Mouse (Mus musculus): Measurements from ENCODE around the gene Fam53b.

Fam53b gene

GRCm38 (mm10) chr7:132767233-132767998 is 46.3 kb downstream of the Fam53b start:
- no peak for DNase-seq (ENCODE audit: low read depth, low spot score)

DNA sequence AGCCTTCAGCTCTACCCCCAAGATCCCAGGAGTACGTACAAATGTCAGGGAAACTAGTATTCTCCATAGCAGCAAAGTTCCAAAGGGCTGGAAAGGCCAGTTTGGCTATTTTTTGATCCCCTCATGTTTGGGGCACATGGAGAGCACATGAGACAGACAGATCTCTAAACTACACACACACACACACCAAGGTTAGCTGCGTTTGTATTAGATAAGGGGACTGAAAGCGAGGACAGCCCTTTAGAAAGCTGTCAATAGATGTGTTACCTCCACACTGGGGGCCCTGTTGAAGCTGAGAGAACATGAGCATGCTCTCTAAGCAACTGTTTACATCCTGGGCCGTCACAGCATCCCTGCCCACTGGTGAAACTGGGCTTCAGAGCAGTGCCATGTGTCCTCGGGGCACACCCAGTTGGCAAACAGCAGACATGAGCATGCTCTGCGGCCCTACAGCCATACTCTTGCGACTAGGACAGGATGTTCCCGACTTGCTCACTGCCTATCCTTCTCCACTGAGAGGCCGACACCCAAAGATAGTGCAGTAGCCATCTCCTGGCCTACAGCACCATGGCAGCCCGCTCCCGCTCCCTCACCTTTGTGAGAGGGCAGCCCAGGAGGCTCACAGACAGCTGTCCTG is 47.3 kb downstream of the Fam53b start:
- DNase-seq (ENCODE audit: low read depth, low spot score) = no peak

DNA sequence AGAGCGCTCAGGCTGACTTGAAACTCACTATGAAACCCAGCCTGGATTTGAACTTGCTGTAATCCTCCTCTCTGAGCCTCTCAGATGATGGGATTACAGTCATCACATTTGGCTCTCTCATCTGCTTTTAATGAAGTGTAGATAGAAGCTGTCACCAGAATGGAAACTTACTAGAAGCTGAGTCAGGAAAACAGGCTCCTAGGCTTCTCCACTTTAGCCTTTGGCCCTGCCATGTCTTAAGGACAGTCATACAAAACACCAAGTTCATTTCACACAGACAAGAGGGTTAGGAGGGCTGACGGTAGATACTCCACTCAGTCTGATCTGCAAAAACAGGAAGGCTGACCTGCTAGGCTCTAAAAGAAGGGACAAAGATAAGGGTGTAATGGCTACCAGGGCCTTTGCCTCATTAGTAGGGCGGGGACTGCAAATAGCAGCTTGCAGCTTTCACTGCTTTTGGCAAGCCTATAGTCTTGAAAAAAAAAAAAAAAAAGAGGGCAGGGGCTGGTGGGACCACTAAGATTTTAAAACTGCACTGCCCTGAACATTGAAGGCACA is 48.0 kb downstream of the Fam53b start:
- DNase-seq (ENCODE audit: low read depth, low spot score) = no peak

DNA sequence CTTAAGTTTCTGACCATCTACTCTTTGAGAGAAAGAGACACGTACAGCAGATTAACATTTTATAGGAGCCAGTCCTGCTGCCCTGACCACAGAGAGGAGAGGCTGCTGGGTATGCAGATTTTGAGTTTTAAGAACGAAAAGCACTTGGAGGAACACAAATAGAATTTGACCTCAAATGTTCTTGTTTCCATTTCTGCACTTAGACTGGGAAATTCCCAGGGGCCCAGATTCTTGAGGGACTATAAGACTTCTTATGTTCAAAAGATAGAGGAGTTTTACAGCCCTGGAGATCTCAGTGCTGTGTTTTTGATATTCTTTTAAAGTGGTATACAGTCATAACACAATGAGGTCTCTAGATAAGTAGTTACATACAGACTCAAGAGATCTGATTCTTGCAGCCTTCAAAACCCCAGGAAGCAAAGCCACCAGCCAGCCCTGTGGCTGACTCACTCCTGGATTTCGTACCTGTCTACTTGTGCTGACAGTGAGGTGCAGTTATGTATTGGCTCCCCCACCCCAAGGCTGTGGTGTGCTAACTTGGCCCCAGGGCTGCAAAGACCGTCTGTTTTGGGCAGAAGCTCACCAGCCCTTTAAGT is 48.7 kb downstream of the Fam53b start:
- DNase-seq (ENCODE audit: low read depth, low spot score) = no peak

DNA sequence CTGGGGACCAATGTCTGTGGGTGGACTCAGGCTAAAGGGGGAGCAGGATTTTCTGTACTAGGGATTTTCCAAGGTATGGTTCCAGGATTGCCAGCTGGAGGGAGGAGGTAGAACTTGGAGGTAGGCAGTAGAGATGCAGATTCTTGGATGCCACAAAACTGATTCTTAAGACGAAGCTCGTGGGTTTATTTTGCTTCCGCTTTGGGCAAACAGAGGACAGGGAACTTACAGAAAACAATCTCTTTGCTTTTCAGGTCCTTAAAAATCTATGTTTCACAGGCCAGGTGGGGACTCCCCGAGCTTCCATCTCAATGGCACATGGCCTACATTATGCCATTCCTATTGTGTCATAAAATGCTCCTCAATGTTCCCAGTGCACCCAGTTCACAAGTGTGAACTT is 49.4 kb downstream of the Fam53b start:
- no peak for DNase-seq (ENCODE audit: low read depth, low spot score)

- DNase-seq (ENCODE audit: low read depth, low spot score) = no peak
Observed at GRCm38 (mm10) chr7:132763911-132764310, 49.8 kb downstream of the Fam53b start.

GRCm38 (mm10) chr7:132763351-132763750 is 50.3 kb downstream of the Fam53b start:
- no peak for DNase-seq (ENCODE audit: low read depth, low spot score)

DNA sequence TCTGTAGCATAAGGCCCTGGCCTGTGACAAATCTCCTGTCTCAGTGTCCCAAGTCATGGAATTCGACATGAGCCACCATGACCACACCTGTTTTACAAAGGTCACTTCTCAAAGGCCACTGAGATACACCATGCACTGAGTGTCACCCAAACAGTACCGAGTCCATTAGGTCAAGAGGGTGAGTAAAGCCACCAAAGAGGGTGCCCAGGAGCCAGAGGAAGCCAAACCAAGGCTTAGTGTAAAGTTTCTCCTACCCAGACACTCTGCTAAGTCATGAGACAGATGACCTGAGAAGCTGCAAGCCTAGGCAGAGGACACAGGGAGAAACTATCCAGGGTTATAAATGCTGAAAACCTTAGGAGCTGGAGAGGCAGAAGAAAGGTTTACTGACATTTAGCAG is 52.3 kb downstream of the Fam53b start:
- DNase-seq (ENCODE audit: low read depth, low spot score) = no peak

DNA sequence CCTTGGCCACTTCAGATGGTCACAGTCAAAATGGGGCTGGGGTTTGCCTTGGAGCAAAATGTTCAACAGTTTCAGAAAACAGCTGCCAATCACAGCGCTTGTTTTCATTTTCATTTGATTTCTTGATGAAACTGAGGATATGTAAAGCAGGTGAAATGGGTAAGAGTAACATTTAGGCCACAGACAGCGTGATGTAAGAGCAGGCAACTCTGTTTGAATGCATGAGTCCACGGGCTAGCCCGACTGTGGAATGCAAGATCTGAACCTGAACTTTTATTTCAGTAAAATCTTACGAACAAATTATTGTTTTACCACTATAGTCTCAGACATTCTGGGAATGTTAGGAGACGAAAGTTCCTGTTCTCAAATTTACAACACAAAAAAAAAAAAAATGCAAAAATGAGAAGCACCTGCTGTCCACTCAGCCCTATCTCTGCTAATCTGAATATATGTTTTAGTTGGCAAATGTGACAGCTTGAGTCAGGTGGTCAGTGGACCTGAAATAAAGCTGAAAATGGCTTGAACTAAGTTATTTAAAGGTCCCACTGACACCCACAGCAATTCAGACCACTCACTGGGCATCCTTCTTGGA is 53.0 kb downstream of the Fam53b start:
- no peak for DNase-seq (ENCODE audit: low read depth, low spot score)

DNA sequence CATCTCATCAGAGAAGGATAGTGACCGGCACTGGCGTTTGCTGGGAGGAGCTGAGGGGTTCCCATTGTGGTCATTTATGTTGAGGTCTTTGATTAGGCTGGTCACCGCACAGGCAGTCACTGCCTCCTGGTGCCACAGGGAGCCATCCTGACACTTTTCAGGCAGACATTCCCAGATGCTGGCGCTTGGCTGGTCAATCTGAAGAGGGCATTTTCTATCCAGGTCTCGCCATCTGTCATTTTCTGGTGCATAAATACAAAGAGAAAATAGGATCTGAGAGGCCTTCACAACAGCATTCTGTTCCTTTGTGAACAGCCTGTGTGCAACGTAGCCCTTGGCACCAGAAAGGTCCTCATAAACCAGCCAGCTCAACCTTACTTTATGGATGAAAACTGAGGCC is 53.8 kb downstream of the Fam53b start:
- no peak for DNase-seq (ENCODE audit: low read depth, low spot score)

GRCm38 (mm10) chr7:132759405-132759891 is 54.2 kb downstream of the Fam53b start:
- DNase-seq (ENCODE audit: low read depth, low spot score) = no peak

GRCm38 (mm10) chr7:132758875-132759274 is 54.8 kb downstream of the Fam53b start:
- DNase-seq (ENCODE audit: low read depth, low spot score) = no peak

GRCm38 (mm10) chr7:132756325-132756724 is 57.4 kb downstream of the Fam53b start:
- no peak for DNase-seq (ENCODE audit: low read depth, low spot score)

DNA sequence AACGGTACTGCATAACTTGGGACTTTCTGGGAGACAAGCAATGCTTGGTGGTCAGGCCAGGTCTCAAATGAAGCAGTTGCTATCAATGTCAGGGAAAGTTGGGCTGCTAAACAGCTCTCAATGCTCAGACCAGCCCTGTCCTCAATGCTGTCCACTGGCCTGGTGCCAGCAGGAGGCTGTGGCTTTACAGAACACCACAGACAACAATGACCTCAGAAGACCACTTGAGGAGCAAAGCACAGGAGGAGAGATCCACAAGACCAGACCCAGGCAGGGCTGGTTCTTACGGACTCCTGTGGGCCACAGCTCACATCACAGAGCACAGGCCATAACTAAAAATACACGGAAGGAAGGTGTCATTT is 59.3 kb downstream of the Fam53b start:
- no peak for DNase-seq (ENCODE audit: low read depth, low spot score)

- no peak for DNase-seq (ENCODE audit: low read depth, low spot score)
Observed at GRCm38 (mm10) chr7:132753518-132754388, 59.9 kb downstream of the Fam53b start.

DNA sequence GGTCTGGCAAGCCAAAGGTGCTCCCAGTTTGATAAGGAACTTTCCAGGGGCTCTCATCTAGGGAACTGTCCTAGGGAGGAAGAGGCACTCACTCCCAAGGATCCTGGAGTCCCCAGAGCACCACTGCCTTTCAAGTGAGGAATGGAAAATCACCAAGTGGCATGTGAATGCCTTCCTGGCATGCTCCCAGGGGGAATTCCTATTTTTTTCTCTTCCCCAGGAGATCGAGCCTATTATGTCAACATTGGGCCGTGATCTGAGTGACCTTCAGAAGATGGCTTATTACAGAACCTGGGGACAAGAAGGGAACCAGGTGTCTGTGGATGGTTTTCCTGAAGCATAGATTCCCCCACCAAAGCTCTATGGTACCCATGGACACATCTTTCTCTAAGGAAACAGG is 62.0 kb downstream of the Fam53b start:
- no peak for DNase-seq (ENCODE audit: low read depth, low spot score)

GRCm38 (mm10) chr7:132749504-132749903 is 64.2 kb downstream of the Fam53b start:
- DNase-seq (ENCODE audit: low read depth, low spot score) = no peak

DNA sequence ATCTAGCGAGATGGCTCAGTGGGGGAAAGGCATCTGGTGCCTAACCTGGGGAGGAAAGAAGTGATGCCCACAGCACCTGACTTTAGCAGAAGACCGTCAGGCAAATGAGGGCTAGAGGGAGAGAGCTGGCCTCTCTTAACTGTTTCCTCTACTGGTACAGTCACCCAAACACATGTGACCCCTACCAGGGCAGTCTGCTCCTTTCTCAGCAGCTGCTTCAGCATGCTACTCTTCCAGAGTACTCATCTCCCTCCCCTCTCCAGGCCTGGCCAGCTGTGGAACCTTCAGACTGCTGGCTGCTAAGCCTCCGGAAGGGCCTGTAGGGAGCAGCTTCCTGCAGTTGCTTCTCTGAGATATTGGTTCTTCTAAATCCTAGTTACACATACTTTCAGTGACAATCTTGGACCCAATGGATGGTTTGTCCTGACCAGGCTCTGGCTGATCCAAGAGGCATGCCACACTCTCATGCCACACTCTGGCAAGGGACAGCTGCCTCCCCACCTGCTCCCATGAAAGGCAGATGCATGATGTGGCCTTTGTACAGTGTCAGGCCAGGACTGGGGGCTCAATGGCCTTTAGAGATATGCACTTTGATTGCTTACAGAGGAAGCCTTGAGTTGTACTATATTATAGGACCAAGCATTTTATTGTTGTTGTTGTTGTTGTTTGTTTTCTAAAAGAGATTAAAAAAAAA is 65.5 kb downstream of the Fam53b start:
- DNase-seq (ENCODE audit: low read depth, low spot score) = no peak

- DNase-seq (ENCODE audit: low read depth, low spot score) = no peak
Observed at GRCm38 (mm10) chr7:132747096-132747495, 66.6 kb downstream of the Fam53b start.

GRCm38 (mm10) chr7:132742912-132743311 is 70.8 kb downstream of the Fam53b start:
- no peak for DNase-seq (ENCODE audit: low read depth, low spot score)

GRCm38 (mm10) chr7:132739829-132740228 is 73.9 kb downstream of the Fam53b start:
- no peak for DNase-seq (ENCODE audit: low read depth, low spot score)

All from c-Kit-negative CD71-positive TER-119-positive erythroid progenitor cells, embryonic 14.5 days (primary cell).